Mouse (Mus musculus) 416B (cell line): ENCODE results near the gene Hcst.

ENCODE experiments used
- DNase-seq: peaks from one replicate; pipeline ENCODE4 v3.0.0; 2011; ENCODE audit warnings: low read depth

The Hcst gene

DNA sequence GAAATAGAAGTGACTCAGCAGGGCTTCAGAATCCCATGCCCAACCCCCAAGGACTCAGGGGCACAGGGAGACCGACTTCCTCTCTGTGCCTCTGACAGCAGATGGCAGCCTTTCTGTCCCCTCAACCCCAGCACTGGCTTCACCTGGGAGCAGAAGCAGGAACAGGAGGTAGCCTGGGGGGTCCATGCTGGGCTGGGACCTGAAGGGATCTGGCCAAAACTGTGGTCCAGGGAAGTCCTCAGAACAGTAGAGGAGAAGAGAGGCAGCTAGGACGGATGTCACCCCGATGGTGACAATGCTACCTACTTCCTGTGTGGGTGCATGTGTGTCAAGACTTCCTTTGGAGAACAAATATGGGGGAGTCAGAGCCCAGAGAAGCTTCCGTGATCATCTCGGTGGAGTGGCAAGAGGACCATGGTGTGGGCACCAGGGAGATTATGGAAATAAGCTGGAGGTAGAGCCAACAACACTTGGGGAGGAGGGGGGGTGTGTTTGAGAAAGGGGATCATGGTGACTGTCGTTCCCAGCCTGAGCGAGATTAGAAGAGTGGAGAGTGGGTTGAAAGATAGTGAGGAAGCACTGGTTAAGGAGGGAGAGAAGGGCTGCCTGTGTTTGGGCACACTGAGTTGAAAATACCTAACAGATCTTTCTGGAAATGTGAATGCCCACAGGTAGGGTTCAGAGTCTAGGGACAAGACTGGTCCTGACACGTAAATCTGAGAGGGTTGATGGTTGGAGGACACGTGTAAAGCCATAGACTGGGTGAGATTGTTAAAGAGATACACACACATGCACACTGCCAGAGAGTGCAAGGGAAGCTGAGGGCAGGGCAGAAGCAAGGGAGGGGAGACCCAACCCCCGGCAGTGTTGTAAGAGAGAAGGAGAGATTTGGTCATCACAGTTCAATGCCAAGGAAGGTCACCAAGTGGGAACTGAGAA, at the start of gene Hcst:
Hcst (minus strand) TSS at position 294 of the 939 bp plus-strand sequence.
- DNase-seq: peak; percentile 94

DNA sequence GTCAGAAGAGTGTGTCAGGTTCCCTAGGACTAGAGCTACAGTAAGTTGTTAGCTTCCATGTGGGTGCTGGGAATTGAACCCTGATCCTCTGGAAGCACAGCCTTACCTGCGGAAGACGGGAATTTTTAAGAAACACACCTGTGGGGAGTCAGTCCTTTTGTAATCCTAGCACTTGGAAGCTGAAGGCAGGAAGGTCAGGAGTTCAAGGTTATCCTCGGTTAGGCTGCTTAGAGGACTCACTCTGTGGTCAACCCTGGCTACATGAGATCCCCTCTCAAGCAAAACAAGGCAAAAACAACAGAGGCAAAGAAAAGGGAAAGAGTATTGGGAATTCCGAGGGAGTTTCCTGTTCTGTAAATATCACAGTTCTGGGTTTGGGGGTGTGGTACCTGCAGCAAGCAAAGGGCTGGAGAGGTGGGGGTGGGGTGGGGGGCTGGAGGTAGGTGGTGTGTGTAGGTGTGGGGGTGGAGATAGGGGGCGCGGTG, 45.2 kb upstream of the Hcst start:
- DNase-seq: no peak

DNA sequence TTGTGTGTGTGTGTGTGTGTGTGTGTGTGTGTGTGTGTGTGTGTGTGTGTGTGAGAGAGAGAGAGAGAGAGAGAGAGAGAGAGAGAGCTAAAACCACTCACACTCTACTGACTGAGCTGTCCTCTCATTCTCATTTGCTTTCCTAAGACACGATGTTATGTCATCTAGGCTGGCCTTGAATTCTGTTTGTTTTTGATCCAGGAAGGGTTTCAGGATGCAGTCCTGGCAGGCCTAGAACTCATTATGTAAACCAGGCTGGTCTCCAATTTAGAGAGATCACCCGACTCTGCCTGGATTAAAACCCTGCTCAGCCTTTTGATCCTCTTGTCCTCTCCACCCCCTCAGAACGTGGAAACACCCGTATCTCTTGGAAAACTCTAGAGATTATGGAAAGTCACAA, 44.3 kb upstream of the Hcst start:
- DNase-seq: no peak

DNA sequence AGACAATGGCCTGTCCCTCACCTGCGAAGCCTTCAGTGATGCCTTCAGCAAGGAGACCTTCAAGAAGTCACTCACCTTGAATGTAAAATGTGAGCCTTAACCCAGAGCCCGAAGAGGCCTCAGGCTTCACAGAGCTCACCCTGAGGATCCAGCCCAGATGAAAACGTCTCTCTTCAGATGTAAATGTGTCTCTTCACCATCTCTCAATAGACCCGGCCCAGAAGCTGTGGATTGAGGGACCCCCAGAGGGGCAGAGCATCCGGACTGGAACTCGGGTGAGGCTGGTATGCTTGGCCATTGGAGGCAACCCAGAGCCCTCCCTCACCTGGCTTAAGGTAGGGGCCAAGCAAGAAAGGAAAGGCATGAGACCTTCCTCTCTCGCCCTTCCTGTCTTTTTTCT, 43.9 kb upstream of the Hcst start:
- no peak for DNase-seq

DNA sequence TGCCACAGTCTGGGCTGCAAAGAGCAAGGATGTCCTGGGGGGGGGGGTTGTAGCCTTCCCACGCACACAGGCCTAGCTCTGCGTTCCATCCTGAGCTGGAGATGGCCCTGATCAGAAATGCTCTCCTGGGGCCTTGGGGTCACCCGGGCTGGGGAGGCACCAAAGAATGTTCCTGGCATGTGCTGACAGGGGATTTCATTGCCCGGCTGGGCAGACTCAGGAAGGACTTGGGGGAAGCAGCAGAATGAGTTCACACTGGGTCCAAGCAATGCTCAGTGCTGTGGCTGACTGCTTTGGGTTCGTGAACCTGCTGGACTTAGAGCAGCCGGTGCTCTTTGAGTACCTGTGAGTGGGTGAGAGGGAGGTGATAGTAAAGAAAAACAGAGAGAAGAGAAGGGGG, 39.8 kb upstream of the Hcst start:
- no peak for DNase-seq

DNA sequence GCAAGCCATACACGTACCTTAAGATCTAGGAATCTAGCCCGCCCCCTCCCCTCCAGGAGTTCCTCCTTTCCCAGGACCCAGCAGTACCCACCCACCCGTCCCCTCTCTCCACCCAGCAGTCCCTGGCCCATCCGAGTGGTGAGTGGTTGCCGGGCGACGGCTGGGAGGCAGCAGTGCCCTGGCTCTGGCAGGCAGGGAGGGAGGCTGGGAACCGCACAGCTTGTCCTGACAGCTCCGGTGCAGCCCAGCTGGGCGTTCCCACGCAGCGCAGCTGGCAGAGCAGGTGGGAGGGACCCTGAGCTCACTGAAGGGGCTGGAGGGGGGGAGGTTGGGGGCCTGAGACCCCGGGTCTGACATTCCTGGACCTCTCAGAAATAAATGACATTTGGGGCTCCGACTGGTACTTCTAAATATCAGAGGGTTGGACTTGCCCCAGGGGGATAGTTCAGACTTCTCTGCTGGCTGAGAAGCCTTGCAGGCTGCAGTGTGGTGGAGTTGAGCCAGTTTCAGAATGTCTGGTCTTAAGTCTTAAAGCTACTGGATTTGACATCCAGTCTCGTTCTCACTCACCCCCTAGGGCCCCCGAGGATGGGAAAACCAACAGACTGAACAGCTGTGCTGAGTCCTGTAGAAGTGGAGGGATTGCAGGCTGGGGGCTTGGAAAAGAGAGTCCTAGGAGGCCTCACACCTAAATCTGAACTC, 38.1 kb upstream of the Hcst start, which contains the start of the genes Kirrel2 and Nphs1:
Kirrel2 (minus strand) TSS at position 62 of the 702 bp plus-strand sequence.
Nphs1 (plus strand) TSS at position 687 of the 702 bp plus-strand sequence.
- DNase-seq: no peak

DNA sequence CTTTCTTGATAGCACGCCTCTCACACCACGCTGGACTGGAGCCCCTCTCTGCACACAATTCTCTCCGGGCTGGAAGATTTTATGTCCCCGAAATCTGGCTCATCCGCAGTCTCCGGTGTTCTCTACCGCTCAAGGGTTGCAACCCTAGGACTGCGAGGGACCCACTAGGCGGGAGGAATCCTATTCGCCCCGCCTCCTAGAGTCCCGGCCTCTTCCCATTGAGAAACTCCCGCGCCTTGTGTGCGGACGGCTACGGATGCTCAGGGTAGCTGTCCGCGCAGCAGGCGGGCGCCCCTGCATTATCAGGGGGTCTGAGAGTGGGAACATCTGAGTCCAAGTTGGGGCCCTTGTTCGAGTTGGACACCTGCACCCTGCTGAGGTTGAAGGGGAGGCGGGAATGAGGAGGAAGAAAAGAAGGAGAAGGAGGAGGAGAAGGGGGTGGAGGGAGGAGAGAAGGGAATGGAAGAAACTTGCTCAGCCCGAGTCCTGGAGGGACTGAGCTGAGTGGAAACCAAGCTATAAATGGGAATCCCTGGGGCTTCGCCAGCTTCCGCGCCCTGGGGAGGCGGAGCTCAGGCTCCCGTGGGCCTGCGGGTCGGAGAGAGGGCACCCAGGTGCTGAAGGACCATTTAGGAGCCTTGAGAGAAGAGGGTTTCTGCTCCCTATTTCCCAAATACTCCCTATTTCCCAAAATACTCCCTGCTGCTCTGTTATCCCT, 37.4 kb upstream of the Hcst start:
- no peak for DNase-seq

DNA sequence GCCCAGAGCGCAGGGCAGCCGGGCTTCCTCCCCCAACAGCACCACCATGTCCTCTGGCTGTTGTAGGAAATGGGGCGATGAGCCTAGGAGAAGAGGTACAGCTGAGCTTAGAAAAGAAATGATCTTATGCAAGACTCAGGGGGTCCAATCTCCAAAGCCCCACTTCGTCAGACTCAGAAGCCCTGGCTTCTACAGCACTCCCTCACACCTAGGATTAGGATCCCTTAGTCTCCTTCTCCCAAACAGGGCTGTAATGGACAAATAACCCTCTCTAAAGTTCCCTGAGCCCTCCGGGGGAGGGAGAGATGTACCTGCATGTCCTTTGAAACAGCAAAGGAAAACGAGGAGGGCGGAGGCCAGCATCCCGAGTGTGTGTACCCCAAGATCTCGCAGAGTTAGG, 36.8 kb upstream of the Hcst start:
- DNase-seq: no peak

DNA sequence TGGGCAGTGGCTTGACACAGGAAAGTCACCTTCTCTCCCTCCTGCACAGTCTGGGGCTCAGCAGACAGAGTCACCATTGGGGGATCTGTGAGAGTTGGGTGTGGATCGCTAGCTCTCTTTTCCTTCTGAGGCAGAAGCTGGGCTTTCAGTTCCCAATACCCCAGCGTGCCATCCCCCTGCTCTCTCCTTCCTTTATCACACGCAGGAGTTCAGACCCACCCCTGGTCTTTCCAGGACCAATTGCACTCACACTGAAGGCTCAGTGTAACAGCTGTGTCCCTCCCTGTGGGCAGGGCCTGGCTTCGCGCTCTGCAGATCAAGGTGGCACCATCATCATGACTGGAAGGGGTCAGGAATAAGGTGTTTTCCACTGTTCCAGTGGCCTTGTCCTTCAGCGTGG, 34.6 kb upstream of the Hcst start:
- DNase-seq: peak; percentile 33

DNA sequence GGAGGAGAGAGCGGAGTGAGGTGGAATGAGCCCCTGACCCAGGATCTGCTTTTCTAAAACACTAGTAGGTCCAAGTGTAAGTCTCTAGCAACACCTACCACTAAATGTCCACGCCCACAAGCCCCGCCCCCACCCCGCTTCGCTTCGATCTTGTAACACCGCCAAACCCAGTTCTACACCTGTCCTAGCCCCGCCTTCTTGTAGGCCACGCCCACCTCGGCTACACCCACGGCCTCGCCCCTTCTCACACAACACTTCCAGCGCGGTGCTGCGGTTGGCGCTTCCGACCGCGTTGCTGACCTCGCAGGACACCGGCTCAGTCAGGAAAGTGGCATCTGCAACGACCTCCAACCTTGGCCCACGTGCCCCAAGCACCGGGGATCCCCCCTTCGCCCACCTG, 34.1 kb upstream of the Hcst start:
- peak; percentile 76 for DNase-seq

DNA sequence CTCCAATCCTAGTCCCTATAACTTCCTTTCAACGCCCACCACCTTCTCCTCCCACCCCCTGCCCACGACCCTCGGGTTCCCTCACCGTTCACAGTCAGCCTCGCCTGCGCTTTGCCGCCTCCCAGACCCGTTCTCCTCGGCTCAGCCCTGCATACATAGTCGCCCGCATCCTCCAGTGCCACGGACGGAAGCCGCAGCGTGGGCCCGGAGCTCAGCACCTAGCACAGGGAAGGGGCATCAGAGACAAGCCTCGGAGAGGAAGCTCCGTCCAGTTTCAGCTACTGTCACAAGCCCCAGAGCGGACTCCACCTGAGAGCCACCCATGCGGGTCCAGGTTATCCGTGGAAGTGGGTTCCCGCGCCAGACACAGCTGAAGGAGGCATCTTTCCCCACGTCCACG, 33.7 kb upstream of the Hcst start:
- DNase-seq: no peak

DNA sequence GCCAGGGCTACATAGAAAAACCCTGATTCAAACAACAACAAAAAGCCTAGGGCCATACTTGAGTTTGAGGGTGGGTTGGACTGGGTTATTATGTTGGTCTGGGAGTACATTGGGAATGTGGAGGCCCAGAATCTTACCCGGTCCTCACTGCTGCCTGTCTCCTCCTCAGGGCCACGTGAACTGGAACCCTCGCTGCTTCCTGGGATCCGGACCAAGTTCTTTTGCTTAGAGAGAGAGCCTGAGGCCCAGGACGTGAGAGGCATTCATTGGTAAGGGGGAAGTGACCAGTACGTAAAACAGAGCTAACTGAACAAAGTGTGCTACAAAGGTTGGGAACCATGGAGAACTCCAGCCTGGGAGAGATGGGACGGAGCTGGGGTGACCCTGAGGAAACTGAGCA, 30.6 kb upstream of the Hcst start:
- no peak for DNase-seq

DNA sequence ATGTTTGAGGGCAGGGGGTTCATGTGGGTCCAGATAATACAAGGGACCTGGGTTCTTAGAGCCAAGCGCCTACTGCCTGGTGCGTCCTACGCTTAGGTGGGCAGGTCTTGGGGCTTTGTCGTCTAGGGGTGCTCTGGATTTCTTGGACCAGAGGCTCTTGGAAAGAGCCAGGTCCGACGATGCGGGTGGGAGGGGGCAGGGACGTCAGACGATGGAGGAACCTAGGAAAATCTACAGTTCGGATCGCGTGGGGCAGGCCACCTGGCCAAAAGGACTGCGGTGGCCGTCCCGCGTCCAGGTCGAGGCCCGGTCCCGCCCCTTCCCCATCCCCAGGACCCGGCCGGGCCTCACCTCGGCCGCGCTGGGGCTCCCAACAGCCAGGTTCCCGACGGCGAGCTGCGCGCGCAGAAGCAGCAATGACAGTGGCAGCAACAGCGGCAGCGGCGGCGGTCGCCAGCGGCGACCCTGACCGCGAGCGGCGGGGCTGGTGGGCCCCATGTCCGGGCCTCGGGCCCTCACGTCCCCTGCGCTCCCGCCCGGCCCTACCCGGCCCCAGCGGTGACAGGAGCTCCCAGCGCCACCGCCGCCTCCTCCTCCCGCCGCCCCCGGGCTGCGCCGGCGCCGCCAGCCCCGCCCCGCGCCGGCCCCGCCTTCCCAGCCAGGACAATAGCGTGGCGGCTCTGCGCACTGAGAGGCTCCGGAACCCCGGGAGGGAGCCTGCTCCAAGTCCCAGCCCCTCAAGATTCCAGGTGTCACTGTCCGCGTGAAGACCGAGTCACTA, 25.5 kb upstream of the Hcst start, which contains the start of gene Aplp1:
Aplp1 (minus strand) TSS at position 565 of the 781 bp plus-strand sequence.
- DNase-seq: no peak

DNA sequence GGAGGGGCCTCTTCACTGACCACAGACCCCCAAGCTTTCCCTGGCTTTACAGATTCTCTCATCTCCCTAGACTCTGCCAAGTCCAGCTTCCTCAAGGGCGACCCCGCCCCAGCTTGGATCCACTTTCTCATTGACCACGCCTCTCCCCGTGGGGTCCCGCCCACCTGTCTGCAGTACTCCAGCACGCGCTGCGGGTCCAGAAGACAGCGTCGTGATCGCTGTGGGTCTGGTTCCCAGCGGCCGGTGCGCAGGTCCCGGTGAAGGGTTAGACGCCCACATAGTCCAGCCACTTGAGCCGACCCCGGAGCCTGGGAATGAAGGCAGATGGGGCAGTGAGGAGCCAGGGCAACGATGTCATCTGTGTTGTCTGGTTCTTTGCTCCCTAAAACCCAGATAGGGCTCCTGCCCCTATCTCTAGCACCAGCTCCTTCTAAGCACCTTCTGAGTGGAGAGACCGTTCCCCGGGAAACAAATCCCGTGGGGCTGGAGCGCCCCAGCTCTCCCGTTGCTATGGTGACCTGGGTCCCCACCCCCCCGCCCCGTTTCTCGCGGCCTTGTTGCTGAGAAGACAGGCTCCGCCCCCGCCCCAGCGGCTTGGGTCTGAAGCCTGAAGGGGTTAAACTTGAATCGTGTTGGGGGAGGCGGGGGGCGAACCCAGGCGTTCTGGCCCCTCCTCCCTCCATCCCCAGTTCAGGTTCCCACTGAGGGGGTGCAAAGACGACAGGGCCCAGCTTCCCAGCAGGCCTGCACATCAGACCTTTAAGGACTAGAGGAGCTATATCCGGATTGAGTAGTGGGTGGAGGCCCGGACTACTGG, 24.7 kb upstream of the Hcst start:
- no peak for DNase-seq

DNA sequence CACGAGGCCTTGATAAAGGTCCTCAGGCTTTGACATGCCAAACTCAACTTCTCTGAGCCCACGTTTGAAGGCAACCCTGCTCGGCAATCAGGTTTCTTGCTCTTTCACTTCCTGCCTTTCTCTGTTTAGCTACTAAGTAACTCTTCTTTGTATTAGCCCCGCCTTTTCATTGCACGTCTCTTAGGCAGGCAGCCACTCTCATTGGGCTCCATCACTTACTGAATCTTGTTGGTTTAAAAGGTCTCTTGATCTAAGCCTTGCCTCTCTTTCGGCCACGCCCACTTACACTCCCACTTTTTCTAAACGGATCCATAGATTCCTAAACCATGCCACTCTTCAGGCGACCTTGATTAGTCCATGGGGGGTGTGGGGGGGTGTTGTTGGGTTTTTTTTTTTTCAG, 24.0 kb upstream of the Hcst start:
- no peak for DNase-seq

DNA sequence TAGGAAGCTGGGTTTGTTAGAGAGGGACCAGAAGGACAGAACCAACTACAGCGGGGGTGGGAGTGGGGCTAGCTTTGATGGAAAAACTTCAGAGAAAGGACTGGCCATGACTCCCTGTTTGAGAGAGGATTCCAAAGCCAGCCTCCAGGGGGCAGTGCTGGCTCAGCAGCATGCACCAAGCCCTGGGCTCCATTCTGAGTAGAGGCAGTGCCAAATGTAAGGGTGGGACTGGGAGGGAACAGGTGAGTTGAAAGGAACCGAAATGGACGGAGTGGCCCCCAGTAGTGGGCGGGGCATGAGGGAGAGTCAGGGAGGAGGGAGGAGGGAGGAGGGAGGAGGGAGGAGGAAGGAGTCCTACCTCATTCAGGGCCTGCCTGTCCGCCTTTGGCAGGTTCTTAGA, 21.0 kb upstream of the Hcst start:
- DNase-seq: peak; percentile 44

DNA sequence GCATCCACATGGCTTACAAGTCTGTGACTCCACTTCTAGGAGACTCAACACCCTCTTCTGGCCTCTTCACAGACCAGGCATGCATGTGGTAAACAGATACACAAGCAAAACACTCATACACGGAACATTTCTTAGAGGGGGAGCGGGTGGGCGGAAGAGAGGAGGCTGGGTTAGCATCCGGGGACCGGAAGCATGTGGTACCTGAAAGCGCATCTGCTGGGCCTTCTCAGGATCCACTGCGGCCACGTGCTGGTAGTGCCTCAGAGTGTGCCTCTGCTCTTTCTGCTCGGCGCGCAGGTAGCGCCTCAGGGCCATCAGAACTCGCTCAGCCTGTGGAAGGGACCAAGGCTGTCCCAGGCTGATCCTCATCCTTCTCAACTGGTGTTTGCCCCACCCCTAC, 20.1 kb upstream of the Hcst start:
- DNase-seq: no peak

DNA sequence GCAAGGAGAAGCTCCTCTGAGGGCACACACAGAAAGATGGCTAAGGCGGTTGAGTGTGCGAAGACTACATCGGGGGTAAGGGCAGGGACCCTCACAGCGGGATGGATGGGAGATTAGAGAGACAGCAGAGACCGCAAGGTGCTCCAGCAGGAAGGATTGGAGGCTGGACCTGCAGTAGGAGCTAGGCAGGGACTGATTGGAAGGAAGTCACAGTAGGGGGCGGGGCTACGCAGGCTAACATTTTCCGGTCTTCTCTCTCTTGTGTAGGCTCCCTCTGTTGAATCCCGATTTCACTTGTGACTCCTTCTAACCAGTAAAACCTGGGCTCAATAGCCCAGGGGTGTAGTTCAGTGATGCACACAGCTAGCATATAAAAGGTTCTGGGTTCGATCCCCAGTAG, 17.2 kb upstream of the Hcst start:
- peak; percentile 12 for DNase-seq

DNA sequence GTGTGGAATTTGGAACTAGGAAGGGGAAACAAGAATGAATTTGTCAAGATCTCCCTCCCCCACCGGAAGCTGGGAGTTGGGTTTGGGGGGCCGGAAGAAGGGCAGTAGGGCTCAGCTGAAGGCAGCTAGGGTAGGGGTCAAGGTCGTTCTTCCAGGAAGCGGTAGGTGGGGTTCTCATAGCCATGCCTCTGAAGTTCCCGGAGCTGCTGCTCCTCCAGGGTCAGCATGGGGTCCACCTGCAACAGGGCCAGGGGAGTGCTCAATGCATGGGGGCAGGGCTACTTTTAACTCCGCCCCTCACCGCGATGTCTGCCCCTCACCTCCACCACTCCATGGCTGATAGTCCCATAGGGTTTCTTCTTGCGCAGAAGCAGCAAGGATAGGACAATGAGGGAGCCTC, 15.5 kb upstream of the Hcst start:
- DNase-seq: no peak

DNA sequence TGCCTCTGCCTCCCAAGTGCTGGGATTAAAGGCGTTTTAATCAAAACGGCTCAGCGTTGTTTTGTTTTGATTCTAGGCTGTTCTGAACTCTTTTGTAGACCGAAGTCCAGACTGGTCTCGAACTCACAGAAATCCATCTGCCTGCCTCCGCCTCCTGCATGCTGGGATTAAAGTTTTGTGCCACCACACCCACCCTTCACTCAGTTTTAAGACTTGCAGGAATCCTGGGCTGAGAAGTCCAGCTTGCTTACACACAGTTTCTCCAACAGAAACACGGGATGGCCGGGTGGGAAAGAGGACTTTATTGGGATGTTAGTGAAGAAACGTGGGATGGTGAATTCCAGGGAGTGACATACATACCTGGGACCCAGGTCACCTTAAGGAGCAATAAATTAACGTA, 15.0 kb upstream of the Hcst start:
- no peak for DNase-seq

DNA sequence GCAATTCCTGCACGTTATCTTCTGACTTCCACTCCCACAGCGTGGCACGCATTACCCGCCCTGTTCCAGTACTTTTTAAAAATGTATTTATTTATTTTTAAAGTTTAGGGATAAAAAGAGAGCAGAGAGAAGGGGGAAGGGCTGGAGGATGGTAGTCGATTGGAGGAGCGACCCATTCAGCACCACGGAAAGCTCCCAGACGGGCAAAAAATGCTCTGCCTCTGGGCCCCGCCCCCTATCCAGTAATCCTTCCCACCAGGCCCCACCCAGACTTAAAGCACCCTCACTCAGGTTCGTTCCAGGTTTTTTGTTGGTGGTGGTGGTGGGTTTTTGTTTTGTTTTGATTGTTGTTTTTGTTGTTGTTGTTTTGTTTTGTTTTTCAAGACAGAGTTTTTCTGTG, 14.6 kb upstream of the Hcst start:
- DNase-seq: peak; percentile 59
